In the genomic region with DNA sequence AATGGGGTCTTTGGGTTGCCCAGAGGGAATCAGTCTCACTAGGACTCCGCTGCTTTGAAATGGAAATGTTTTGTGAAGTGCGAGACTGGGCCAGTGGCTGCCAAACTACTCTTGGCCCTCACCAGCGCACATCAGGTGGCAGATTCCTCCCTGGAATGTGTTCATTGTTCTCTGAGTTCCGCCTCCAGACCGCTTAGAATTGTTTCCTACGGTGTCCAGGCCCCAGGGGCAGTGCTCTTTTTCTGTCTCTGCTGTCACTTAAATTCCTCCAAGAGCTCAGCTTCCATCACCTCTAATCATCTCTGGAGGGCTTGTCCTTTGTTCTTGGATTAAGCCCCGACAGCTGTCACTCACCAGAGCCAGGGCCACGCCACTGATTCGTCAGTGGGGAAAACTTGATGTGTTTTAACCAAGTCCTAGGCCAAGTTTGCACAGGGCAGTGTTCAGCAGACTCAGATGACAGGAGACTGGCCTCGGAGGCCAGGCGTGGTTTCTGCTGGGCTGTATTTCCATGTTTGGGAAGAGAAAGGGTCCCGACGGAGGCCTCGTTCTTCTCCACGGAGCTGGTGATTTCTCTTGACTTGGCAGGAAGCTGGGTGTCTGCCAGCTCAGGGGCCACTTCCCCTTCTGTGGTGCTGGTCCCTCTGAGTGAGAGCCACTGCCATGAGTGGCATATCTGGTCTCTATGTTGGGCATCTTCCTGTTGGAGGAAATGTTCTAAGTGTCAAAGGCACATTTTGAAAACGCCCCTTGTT, we compare ENCODE assay signal across 8 mouse cellular contexts. TPM values are rescaled to one million over a fixed set of nuclear protein-coding genes. Genes with fewer than 3 reads are reported as not detected.
DNase-seq lines count a peak whose midpoint lies in the region; ATAC-seq and TF ChIP-seq lines count a peak whose summit lies in the region.

No protein-coding gene starts in this region.

- peaks cover 32% of the 10 kb centered on the region for H3K4me1 ChIP-seq in heart, embryonic 10.5 days
- no peaks in the 10 kb centered on the region for H3K4me1 ChIP-seq in liver, embryonic 15.5 days (replicated peaks)
- H3K4me1 ChIP-seq in stomach, postnatal 0 days (replicated peaks; ENCODE audit: control insufficient read depth, insufficient read depth), result peaks cover 8% of the 10 kb centered on the region

- peaks cover 56% of the 10 kb centered on the region for H3K27me3 ChIP-seq in heart, embryonic 10.5 days (ENCODE audit: insufficient read depth, poor library complexity, severe bottlenecking)
- peaks cover 10% of the 10 kb centered on the region; the same call in 1 of the 2 replicates for H3K27me3 ChIP-seq in liver, embryonic 15.5 days
- H3K27me3 ChIP-seq in stomach, postnatal 0 days (ENCODE audit: control insufficient read depth, insufficient read depth, low read length), result no peaks in the 10 kb centered on the region

- no peaks in the 10 kb centered on the region for H3K9me3 ChIP-seq in heart, embryonic 10.5 days
- no peaks in the 10 kb centered on the region for H3K9me3 ChIP-seq in liver, embryonic 15.5 days (replicated peaks)
- H3K9me3 ChIP-seq in stomach, postnatal 0 days (ENCODE audit: control insufficient read depth, low read length), result no peaks in the 10 kb centered on the region

- no peak overlapping the region for H3K9ac ChIP-seq in liver, embryonic 15.5 days
- H3K9ac ChIP-seq in stomach, postnatal 0 days (ENCODE audit: low read length), result no peak overlapping the region; the same call in 1 of the 2 replicates

- intact Hi-C loops in heart, postnatal 25 days (cut with DNase I), result loop anchor here (5.0 kb wide), 1 partner anchor 35 kb away; a partner anchor contains a TSS

- peak overlapping the region; percentile 29 for H3K4me2 ChIP-seq in liver, embryonic 15.5 days
- H3K4me2 ChIP-seq in stomach, postnatal 0 days (replicated peaks; ENCODE audit: low read depth), result 0 out of 2 replicates have a peak overlapping the region, but pooled peaks have one; percentile 1

- WGBS in heart, embryonic 10.5 days, result 6% methylated on average over 16 of the region's 16 CpGs
- 29% methylated on average over 16 of the region's 16 CpGs for WGBS in liver, embryonic 15.5 days (ENCODE audit: insufficient replicate concordance)
- 25% methylated on average over 16 of the region's 16 CpGs for WGBS in stomach, postnatal 0 days

- H3K27ac ChIP-seq in heart, embryonic 10.5 days, result peak overlapping the region; percentile 78
- H3K27ac ChIP-seq in liver, embryonic 15.5 days (replicated peaks), result no peak overlapping the region
- H3K27ac ChIP-seq in stomach, postnatal 0 days (replicated peaks), result peak overlapping the region; percentile 71

- TF ChIP-seq EP300 in stomach, postnatal 0 days (optimal IDR thresholded peaks at IDR 0.05), result no peak

- peak; percentile 23 to 37 for DNase-seq in heart, adult 18-20 months
- DNase-seq in heart, postnatal 25 days (ENCODE audit: low spot score), result no peak
- peak; percentile 96 for DNase-seq in R1 (ENCODE audit: low read depth, low spot score)
- no peak for DNase-seq in heart, embryonic 10.5 days (ENCODE audit: low spot score)
- DNase-seq in stomach, postnatal 0 days (ENCODE audit: low spot score), result no peak
- no peak for DNase-seq in cerebellum, postnatal 25 days
- no peak for DNase-seq in cerebellum, adult 8-10 months

- H3K36me3 ChIP-seq in heart, embryonic 10.5 days, result no peaks in the 10 kb centered on the region
- H3K36me3 ChIP-seq in liver, embryonic 15.5 days (replicated peaks), result no peaks in the 10 kb centered on the region
- no peaks in the 10 kb centered on the region for H3K36me3 ChIP-seq in stomach, postnatal 0 days (ENCODE audit: control insufficient read depth, insufficient read depth, low read length)

- peak overlapping the region; percentile 22 for H3K4me3 ChIP-seq in heart, embryonic 10.5 days
- H3K4me3 ChIP-seq in liver, embryonic 15.5 days (replicated peaks), result no peak overlapping the region
- no peak overlapping the region for H3K4me3 ChIP-seq in stomach, postnatal 0 days (ENCODE audit: low read depth, low read length)

- ATAC-seq in liver, embryonic 15.5 days (ENCODE audit: insufficient read depth), result no peak
- 0 out of 2 replicates have a peak, but pooled peaks have one; percentile 14 for ATAC-seq in stomach, postnatal 0 days (ENCODE audit: low FRiP score, low TSS enrichment)

- TF ChIP-seq CTCF in stomach, postnatal 0 days (IDR thresholded peaks at IDR 0.05; ENCODE audit: low read depth), result no peak

RNA-seq across cellular contexts. Expression of a gene that starts 12.9 kb away (rescaled TPM):
- 1 to 10 TPM; 2.3 to 4.3 TPM for total RNA-seq in heart, adult 18-20 months (2021)
- total RNA-seq in heart, postnatal 25 days (2021), result 1 to 10 TPM; 3.2 to 3.8 TPM
- 0.55 and 1.3 TPM in 2 replicates for polyA plus RNA-seq in heart, embryonic 10.5 days (2016; fragmentation: Nextera tagmentation; extraction: Ambion mirVana)
- polyA plus RNA-seq in liver, embryonic 15.5 days (2015; fragmentation: Nextera tagmentation; extraction: Ambion mirVana), result 0.26 TPM in 2 replicates
- 8.5 and 10.6 TPM in 2 replicates for polyA plus RNA-seq in stomach, postnatal 0 days (2015; fragmentation: Nextera tagmentation; extraction: Ambion mirVana)

RNA-seq across cellular contexts. Expression of a gene that starts 34.0 kb away (rescaled TPM):
- 10 to 100 TPM; 36.6 to 38.3 TPM for total RNA-seq in heart, adult 18-20 months (2021)
- total RNA-seq in heart, postnatal 25 days (2021), result 10 to 100 TPM; 29.6 to 30.2 TPM
- 82.8 and 93.8 TPM in 2 replicates for polyA plus RNA-seq in heart, embryonic 10.5 days (2016; fragmentation: Nextera tagmentation; extraction: Ambion mirVana)
- polyA plus RNA-seq in liver, embryonic 15.5 days (2015; fragmentation: Nextera tagmentation; extraction: Ambion mirVana), result 29.1 and 30.3 TPM in 2 replicates
- polyA plus RNA-seq in stomach, postnatal 0 days (2015; fragmentation: Nextera tagmentation; extraction: Ambion mirVana), result 59.5 and 60.9 TPM in 2 replicates

Comparison
In these comparisons a context has a peak if more than half of its experiments do, and no peak if none do; other contexts are left out.
1. DNase-seq: peak in heart, adult 18-20 months (2 of 2) and R1 (single experiment); none in heart, postnatal 25 days (single experiment), heart, embryonic 10.5 days (single experiment), stomach, postnatal 0 days (single experiment), cerebellum, postnatal 25 days (0 of 2) and cerebellum, adult 8-10 months (single experiment).